Mouse (Mus musculus) E14TG2a.4 (cell line): ENCODE results near the gene Vgll2.

ENCODE experiments used
- H3K27me3 ChIP-seq: 2 replicates; pipeline ENCODE4 v1.6.1; 2014; ENCODE audit warnings: low read length, control low read depth; ENCODE audit not compliant: insufficient read depth
- H3K36me3 ChIP-seq: 2 replicates; pipeline ENCODE4 v1.6.1; 2014; ENCODE audit warnings: low read length, control low read depth; ENCODE audit not compliant: insufficient read depth
- H3K4me1 ChIP-seq: replicated peaks from 2 replicates; pipeline ENCODE4 v1.6.1; 2014; ENCODE audit warnings: low read depth, low read length, control low read depth
- H3K4me3 ChIP-seq: replicated peaks from 2 replicates; pipeline ENCODE4 v1.5.1; 2014; ENCODE audit warnings: mild to moderate bottlenecking, low read length
- H3K9me3 ChIP-seq: 2 replicates; pipeline ENCODE4 v1.6.1; 2014; ENCODE audit warnings: low read length, control low read depth
- CTCF ChIP-seq: conservative IDR thresholded peaks from 2 replicates; pipeline ENCODE4 v1.5.1; 2014; ENCODE audit warnings: low read length
- NANOG ChIP-seq: IDR thresholded peaks from 2 replicates; pipeline ENCODE4 v1.6.1; 2014; ENCODE audit warnings: borderline replicate concordance, low read length, mixed read lengths
- POU5F1 ChIP-seq: IDR thresholded peaks from 2 replicates; pipeline ENCODE4 v1.6.1; 2014; ENCODE audit warnings: low read length, borderline replicate concordance

Vgll2 gene

GRCm38 (mm10) chr10:52023213-52024052 is 1.1 kb downstream of the Vgll2 start:
- TF ChIP-seq CTCF (no peak), POU5F1 (no peak), NANOG (no peak)
- peaks cover 23% of the 10 kb centered on the region for H3K4me1 ChIP-seq
- 0 out of 2 replicates have a peak, but pooled peaks cover 3% of the 10 kb centered on the region for H3K9me3 ChIP-seq
- H3K27me3 ChIP-seq: peaks cover 91% of the 10 kb centered on the region
- H3K36me3 ChIP-seq: no peaks in the 10 kb centered on the region
- H3K4me3 ChIP-seq: peak overlapping the region; percentile 76; the same call in 1 of the 2 replicates

- H3K36me3 ChIP-seq: no peaks in the 10 kb centered on the region
- TF ChIP-seq CTCF: no peak
- no peak for TF ChIP-seq POU5F1
- TF ChIP-seq NANOG: no peak
- peaks cover 28% of the 10 kb centered on the region for H3K4me1 ChIP-seq
- no peak overlapping the region for H3K4me3 ChIP-seq
- peaks cover 92% of the 10 kb centered on the region for H3K27me3 ChIP-seq
- 0 out of 2 replicates have a peak, but pooled peaks cover 3% of the 10 kb centered on the region for H3K9me3 ChIP-seq
Observed at GRCm38 (mm10) chr10:52024053-52024410, 1.7 kb downstream of the Vgll2 start.

GRCm38 (mm10) chr10:52025291-52025690 is 3.0 kb downstream of the Vgll2 start:
- Histone ChIP-seq H3K4me3 (no peak overlapping the region), H3K4me1 (peaks cover 36% of the 10 kb centered on the region), H3K27me3 (peaks cover 96% of the 10 kb centered on the region), H3K36me3 (no peaks in the 10 kb centered on the region), H3K9me3 (0 out of 2 replicates have a peak, but pooled peaks cover 3% of the 10 kb centered on the region)
- TF ChIP-seq POU5F1 (no peak), NANOG (no peak), CTCF (no peak)

GRCm38 (mm10) chr10:52025821-52026220 is 3.5 kb downstream of the Vgll2 start:
- Histone ChIP-seq H3K9me3 (0 out of 2 replicates have a peak, but pooled peaks cover 3% of the 10 kb centered on the region), H3K36me3 (no peaks in the 10 kb centered on the region), H3K27me3 (peaks cover 91% of the 10 kb centered on the region), H3K4me1 (peaks cover 36% of the 10 kb centered on the region), H3K4me3 (no peak overlapping the region)
- no peak for TF ChIP-seq NANOG
- no peak for TF ChIP-seq CTCF

- Histone ChIP-seq H3K4me1 (peaks cover 26% of the 10 kb centered on the region), H3K4me3 (peak overlapping the region; percentile 77), H3K9me3 (0 out of 2 replicates have a peak, but pooled peaks cover 3% of the 10 kb centered on the region), H3K27me3 (peaks cover 89% of the 10 kb centered on the region), H3K36me3 (no peaks in the 10 kb centered on the region)
- no peak for TF ChIP-seq CTCF
- TF ChIP-seq POU5F1: no peak
- no peak for TF ChIP-seq NANOG
Observed at GRCm38 (mm10) chr10:52027161-52028035, 5.1 kb downstream of the Vgll2 start.

- Histone ChIP-seq H3K4me3 (no peak overlapping the region), H3K36me3 (no peaks in the 10 kb centered on the region), H3K9me3 (0 out of 2 replicates have a peak, but pooled peaks cover 3% of the 10 kb centered on the region), H3K27me3 (peaks cover 78% of the 10 kb centered on the region), H3K4me1 (peaks cover 19% of the 10 kb centered on the region)
- TF ChIP-seq CTCF (no peak), POU5F1 (no peak), NANOG (no peak)
Observed at GRCm38 (mm10) chr10:52028561-52029370, 6.5 kb downstream of the Vgll2 start.

GRCm38 (mm10) chr10:52029421-52030080 is 7.2 kb downstream of the Vgll2 start:
- TF ChIP-seq CTCF: no peak
- no peak for TF ChIP-seq POU5F1
- no peak for TF ChIP-seq NANOG
- peaks cover 70% of the 10 kb centered on the region for H3K27me3 ChIP-seq
- H3K4me3 ChIP-seq: no peak overlapping the region
- H3K4me1 ChIP-seq: peaks cover 19% of the 10 kb centered on the region
- no peaks in the 10 kb centered on the region for H3K36me3 ChIP-seq
- 0 out of 2 replicates have a peak, but pooled peaks cover 3% of the 10 kb centered on the region for H3K9me3 ChIP-seq
